ENCODE assay signal across 30 mouse cellular contexts in the genomic region with DNA sequence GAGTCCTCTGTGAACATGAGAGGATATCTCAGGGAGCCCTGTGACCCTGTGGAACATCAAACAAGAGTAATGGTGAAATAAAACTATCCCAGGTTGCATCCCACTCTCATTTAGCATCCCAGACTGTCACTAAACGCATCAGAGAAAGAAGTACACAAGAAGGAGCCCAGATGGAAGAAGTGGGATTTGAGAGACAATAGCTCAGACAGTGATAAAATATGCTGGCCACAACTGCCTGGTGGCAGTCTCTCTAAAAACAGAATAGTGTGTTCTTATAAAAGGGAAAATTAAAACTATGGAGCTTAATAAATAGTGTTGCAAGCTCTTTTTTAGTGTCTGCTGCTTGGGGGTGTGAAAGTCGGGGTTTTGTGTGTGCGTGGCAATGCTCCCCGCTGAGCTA. TPM values are rescaled to one million over a fixed set of nuclear protein-coding genes. Genes with fewer than 3 reads are reported as not detected.
A peak's percentile ranks its signal among the peaks of the same experiment; 100 is the strongest.
DNase-seq lines count a peak whose midpoint lies in the region; ATAC-seq and TF ChIP-seq lines count a peak whose summit lies in the region.
"Had no signal": no experiment of that assay in that cellular context is flagged by ENCODE, and none has a peak within 500 bp of the region (broad histone marks: within the 10 kb centered on the region; RNA-seq: fewer than 3 reads in every experiment).

No protein-coding gene starts in this region.

- TF ChIP-seq CTCF in layer of hippocampus, adult 2 months (conservative IDR thresholded peaks at IDR 0.05), result no peak

- no peak for DNase-seq in frontal cortex, postnatal 10 days (ENCODE audit: low spot score in 2 of 2)
- peak; percentile 27 for DNase-seq in layer of hippocampus, adult 9-11 months
- DNase-seq in layer of hippocampus, adult 2 months (ENCODE audit: low spot score in 2 of 2), result no peak
- DNase-seq in adipocyte (ENCODE audit: low spot score), result peak; percentile 1
- DNase-seq in kidney, postnatal 4 days, result no peak
- DNase-seq: adrenal gland, postnatal 10 days; adrenal gland, postnatal 36 days; B cell, adult 2 months; cerebellum, adult 11 months; cerebellum, adult 2 months; cerebellum, adult 9-11 months; cerebellum, postnatal 25 days; gastrocnemius, postnatal 25 days; heart, adult 2 months; heart, postnatal 4 days had no signal

- H3K4me3 ChIP-seq in layer of hippocampus, adult 2 months, result no peak overlapping the region
- H3K4me3 ChIP-seq: embryonic facial prominence, embryonic 12.5 days; embryonic facial prominence, embryonic 15.5 days; forebrain, embryonic 12.5 days; heart, adult 2 months had no signal

- no peak overlapping the region for H3K27ac ChIP-seq in layer of hippocampus, adult 2 months
- H3K27ac ChIP-seq: embryonic facial prominence, embryonic 12.5 days; embryonic facial prominence, embryonic 15.5 days; forebrain, embryonic 12.5 days; heart, adult 2 months; hindbrain, embryonic 14.5 days; hindbrain, postnatal 0 days had no signal

- ATAC-seq in frontal cortex, adult (ENCODE audit: low TSS enrichment), result peak; percentile 61
- ATAC-seq in activated CD4-positive, CD25-positive, alpha-beta regulatory T cell, adult 4 months, result no peak
- ATAC-seq: forebrain, embryonic 16.5 days; hindbrain, postnatal 0 days; inflammation-experienced regulatory T-cells, adult 6 months; intestine, embryonic 16.5 days had no signal

RNA-seq across cellular contexts. Expression of a gene that starts 25.1 kb away (rescaled TPM):
- not detected for total RNA-seq in layer of hippocampus, adult 2 months (2021)
- polyA plus RNA-seq in activated CD4-positive, CD25-positive, alpha-beta regulatory T cell, adult 4 months (2017; shearing (Covaris generic)), result 1 to 10 TPM in 1 of 2 experiments, not detected in 1; 6.8 TPM
- total RNA-seq: adrenal gland, postnatal 10 days; G1E; gastrocnemius, adult 8-10 months; gastrocnemius, postnatal 25 days; heart, adult 2 months; heart, postnatal 4 days; hindbrain, postnatal 0 days had no signal
- polyA plus RNA-seq: forebrain, embryonic 12.5 days; forebrain, embryonic 16.5 days; frontal cortex, adult 2 months; heart, adult 2 months; heart, embryonic 14.5 days; hindbrain, embryonic 11.5 days had no signal

RNA-seq across cellular contexts. Expression of a gene that starts 52.4 kb away (rescaled TPM):
- 1 to 10 TPM in 1 of 2 experiments, under 1 TPM in 1; 0.44 to 1.4 TPM for total RNA-seq in layer of hippocampus, adult 2 months (2021)
- under 1 TPM; 0.15 to 0.46 TPM for polyA plus RNA-seq in activated CD4-positive, CD25-positive, alpha-beta regulatory T cell, adult 4 months (2017; shearing (Covaris generic))
- total RNA-seq: gastrocnemius, postnatal 25 days had no signal
- polyA plus RNA-seq: G1E had no signal

RNA-seq across cellular contexts. Expression of a gene that starts 59.5 kb away (rescaled TPM):
- total RNA-seq in layer of hippocampus, adult 2 months (2021), result 100 to 1,000 TPM; 106 to 115 TPM
- polyA plus RNA-seq in activated CD4-positive, CD25-positive, alpha-beta regulatory T cell, adult 4 months (2017; shearing (Covaris generic)), result 10 to 100 TPM; 88.1 to 96.5 TPM

Comparison
In these comparisons a context has a peak if more than half of its experiments do, and no peak if none do; other contexts are left out.
1. DNase-seq: peak in layer of hippocampus, adult 9-11 months (single experiment) and adipocyte (single experiment); none in frontal cortex, postnatal 10 days (0 of 2), layer of hippocampus, adult 2 months (0 of 2) and kidney, postnatal 4 days (0 of 2).